Comparison of ENCODE assay signal across 1 mouse cellular context in the genomic region with DNA sequence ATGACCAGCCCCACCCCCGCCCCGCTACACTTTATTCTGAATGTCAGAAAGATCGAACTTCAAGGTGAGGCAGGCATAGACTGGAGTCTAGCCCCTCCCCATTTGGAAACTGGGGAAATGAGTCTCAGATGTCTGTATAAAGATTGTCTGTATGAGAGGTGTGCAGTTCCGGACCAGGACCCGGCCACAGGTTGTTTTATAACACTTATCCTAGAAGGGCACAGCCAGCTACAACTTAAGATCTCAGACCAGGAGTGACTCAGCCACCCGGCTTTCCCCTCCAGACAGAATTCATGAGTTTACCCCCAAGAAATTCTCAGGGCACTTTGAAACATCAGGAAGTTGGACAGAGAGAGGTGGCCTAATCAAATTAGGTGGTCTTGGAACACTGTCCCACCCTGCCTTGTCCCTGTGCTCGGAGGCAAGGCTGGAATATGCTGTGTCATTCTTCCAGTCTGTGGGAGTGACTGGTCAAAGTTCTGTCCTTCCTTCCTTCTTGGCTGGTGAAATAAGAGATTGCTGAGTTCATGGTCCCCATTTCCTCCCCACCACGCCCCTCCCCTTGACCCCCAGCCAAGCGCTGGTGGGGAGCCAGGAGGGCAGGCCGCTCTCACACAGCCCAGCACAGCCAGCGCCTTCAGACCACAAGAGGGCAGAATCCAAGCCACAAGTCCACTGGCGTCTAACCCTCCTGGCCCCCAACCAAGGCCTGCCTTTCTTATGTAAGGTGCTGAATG.
TF ChIP-seq lines count a peak whose summit lies in the region.

No protein-coding gene starts in this region.

TF ChIP-seq in myocyte, 11 proteins besides CTCF, POLR2A, EP300 and RAD21 (continued from another document):
- peak in 1 of 3 experiments; percentile 55 for TF ChIP-seq MYOG (IDR thresholded peaks at IDR 0.05; ENCODE audit: control insufficient read depth in 1 of 3, insufficient read depth in 1 of 3, insufficient read length in 2 of 3, low read depth in 2 of 3)
